Mouse (Mus musculus) stomach, postnatal 0 days (tissue): ENCODE data around the gene Fam104a.

ENCODE experiments used
- CTCF ChIP-seq: IDR thresholded peaks from 2 replicates; pipeline ENCODE4 v1.5.1; 2016; ENCODE audit warnings: antibody characterized with exemption, low read depth, mild to moderate bottlenecking, moderate library complexity
- EP300 ChIP-seq: optimal IDR thresholded peaks from 2 replicates; pipeline ENCODE3; 2016; ENCODE audit warnings: antibody characterized with exemption

DNA sequence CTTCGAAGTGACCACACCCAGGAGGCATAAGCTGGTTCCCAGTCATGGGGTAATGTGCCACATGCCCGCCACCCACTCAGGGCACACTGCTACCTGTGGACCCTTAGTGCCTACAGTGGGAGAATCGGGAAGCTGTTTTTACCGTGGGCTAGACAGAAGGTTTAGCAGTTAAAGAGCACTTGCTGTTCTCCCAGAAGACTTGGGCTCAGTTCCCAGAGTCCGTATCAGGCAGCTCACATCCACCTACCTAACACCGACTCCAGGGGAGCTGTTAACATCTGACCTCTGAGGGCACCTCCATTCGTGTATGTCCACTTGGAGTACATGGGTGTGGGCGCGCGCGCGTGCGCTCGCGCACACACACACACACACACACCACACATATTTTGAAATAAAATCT is 29.9 kb downstream of the Fam104a start:
- no peak for TF ChIP-seq EP300
- no peak for TF ChIP-seq CTCF
